Mouse (Mus musculus): ENCODE results near the gene Atp1b3. TPM values are rescaled to one million over a fixed set of nuclear protein-coding genes. Genes with fewer than 3 reads are reported as not detected.

The Atp1b3 gene
- polyA plus RNA-seq, 1 experiment = 123 TPM

GRCm38 (mm10) chr9:96348885-96349284, 15.4 kb downstream of the Atp1b3 start:
- Histone ChIP-seq H3K4me1 (ENCODE audit: control insufficient read depth, insufficient read depth, low read length) (no peaks in the 10 kb centered on the region; the same call in 1 of the 2 replicates), H3K27ac (ENCODE audit: insufficient read depth, low read length) (no peak overlapping the region), H3K4me3 (ENCODE audit: insufficient read depth, low read length) (no peak overlapping the region)
- no peak for TF ChIP-seq POLR2A (IDR thresholded peaks at IDR 0.05; ENCODE audit: extremely low read depth, insufficient read depth, low read length)

GRCm38 (mm10) chr9:96345750-96346149, 18.5 kb downstream of the Atp1b3 start:
- Histone ChIP-seq H3K4me3 (ENCODE audit: insufficient read depth, low read length) (no peak overlapping the region), H3K4me1 (ENCODE audit: control insufficient read depth, insufficient read depth, low read length) (no peaks in the 10 kb centered on the region), H3K27ac (ENCODE audit: insufficient read depth, low read length) (no peak overlapping the region)
- TF ChIP-seq CTCF (IDR thresholded peaks at IDR 0.05; ENCODE audit: extremely low read depth, insufficient read depth, low read length) (no peak), POLR2A (IDR thresholded peaks at IDR 0.05; ENCODE audit: extremely low read depth, insufficient read depth, low read length) (no peak)

GRCm38 (mm10) chr9:96331146-96331545, 33.1 kb downstream of the Atp1b3 start:
- no peak for TF ChIP-seq POLR2A (IDR thresholded peaks at IDR 0.05; ENCODE audit: extremely low read depth, insufficient read depth, low read length)
- no peak for TF ChIP-seq CTCF (IDR thresholded peaks at IDR 0.05; ENCODE audit: extremely low read depth, insufficient read depth, low read length)
- H3K4me3 ChIP-seq (ENCODE audit: insufficient read depth, low read length) = no peak overlapping the region
- H3K27ac ChIP-seq (ENCODE audit: insufficient read depth, low read length) = no peak overlapping the region
- no peaks in the 10 kb centered on the region for H3K4me1 ChIP-seq (ENCODE audit: control insufficient read depth, insufficient read depth, low read length)

GRCm38 (mm10) chr9:96328226-96328625, 36.0 kb downstream of the Atp1b3 start:
- no peaks in the 10 kb centered on the region for H3K4me1 ChIP-seq (ENCODE audit: control insufficient read depth, insufficient read depth, low read length)
- H3K4me3 ChIP-seq (ENCODE audit: insufficient read depth, low read length) = no peak overlapping the region
- TF ChIP-seq CTCF (IDR thresholded peaks at IDR 0.05; ENCODE audit: extremely low read depth, insufficient read depth, low read length) = no peak
- TF ChIP-seq POLR2A (IDR thresholded peaks at IDR 0.05; ENCODE audit: extremely low read depth, insufficient read depth, low read length) = no peak
- H3K27ac ChIP-seq (ENCODE audit: insufficient read depth, low read length) = no peak overlapping the region

- TF ChIP-seq CTCF (IDR thresholded peaks at IDR 0.05; ENCODE audit: extremely low read depth, insufficient read depth, low read length) = no peak
- TF ChIP-seq POLR2A (IDR thresholded peaks at IDR 0.05; ENCODE audit: extremely low read depth, insufficient read depth, low read length) = no peak
- H3K4me1 ChIP-seq (ENCODE audit: control insufficient read depth, insufficient read depth, low read length) = no peaks in the 10 kb centered on the region
- H3K4me3 ChIP-seq (ENCODE audit: insufficient read depth, low read length) = no peak overlapping the region
- H3K27ac ChIP-seq (ENCODE audit: insufficient read depth, low read length) = no peak overlapping the region
Measured at GRCm38 (mm10) chr9:96326496-96326923, 37.7 kb downstream of the Atp1b3 start.

- Histone ChIP-seq H3K27ac (ENCODE audit: insufficient read depth, low read length) (no peak overlapping the region), H3K4me3 (ENCODE audit: insufficient read depth, low read length) (no peak overlapping the region), H3K4me1 (ENCODE audit: control insufficient read depth, insufficient read depth, low read length) (0 out of 2 replicates have a peak, but pooled peaks cover 2% of the 10 kb centered on the region)
- no peak for TF ChIP-seq CTCF (IDR thresholded peaks at IDR 0.05; ENCODE audit: extremely low read depth, insufficient read depth, low read length)
- no peak for TF ChIP-seq POLR2A (IDR thresholded peaks at IDR 0.05; ENCODE audit: extremely low read depth, insufficient read depth, low read length)
Measured at GRCm38 (mm10) chr9:96324502-96324901, 39.7 kb downstream of the Atp1b3 start.

- Histone ChIP-seq H3K4me1 (ENCODE audit: control insufficient read depth, insufficient read depth, low read length) (0 out of 2 replicates have a peak, but pooled peaks cover 2% of the 10 kb centered on the region), H3K4me3 (ENCODE audit: insufficient read depth, low read length) (no peak overlapping the region), H3K27ac (ENCODE audit: insufficient read depth, low read length) (no peak overlapping the region)
- no peak for TF ChIP-seq POLR2A (IDR thresholded peaks at IDR 0.05; ENCODE audit: extremely low read depth, insufficient read depth, low read length)
Measured at GRCm38 (mm10) chr9:96322411-96323152, 41.7 kb downstream of the Atp1b3 start.

- 0 out of 2 replicates have a peak, but pooled peaks cover 2% of the 10 kb centered on the region for H3K4me1 ChIP-seq (ENCODE audit: control insufficient read depth, insufficient read depth, low read length)
- no peak overlapping the region for H3K27ac ChIP-seq (ENCODE audit: insufficient read depth, low read length)
- TF ChIP-seq POLR2A (IDR thresholded peaks at IDR 0.05; ENCODE audit: extremely low read depth, insufficient read depth, low read length) (no peak), CTCF (IDR thresholded peaks at IDR 0.05; ENCODE audit: extremely low read depth, insufficient read depth, low read length) (no peak)
- no peak overlapping the region for H3K4me3 ChIP-seq (ENCODE audit: insufficient read depth, low read length)
Measured at GRCm38 (mm10) chr9:96320551-96320980, 43.7 kb downstream of the Atp1b3 start.

GRCm38 (mm10) chr9:96319333-96319732, 44.9 kb downstream of the Atp1b3 start:
- TF ChIP-seq POLR2A (IDR thresholded peaks at IDR 0.05; ENCODE audit: extremely low read depth, insufficient read depth, low read length) (no peak), CTCF (IDR thresholded peaks at IDR 0.05; ENCODE audit: extremely low read depth, insufficient read depth, low read length) (no peak)
- H3K4me1 ChIP-seq (ENCODE audit: control insufficient read depth, insufficient read depth, low read length) = 0 out of 2 replicates have a peak, but pooled peaks cover 2% of the 10 kb centered on the region

GRCm38 (mm10) chr9:96312074-96312473, 52.2 kb downstream of the Atp1b3 start:
- TF ChIP-seq CTCF (IDR thresholded peaks at IDR 0.05; ENCODE audit: extremely low read depth, insufficient read depth, low read length) = no peak
- TF ChIP-seq POLR2A (IDR thresholded peaks at IDR 0.05; ENCODE audit: extremely low read depth, insufficient read depth, low read length) = no peak
- Histone ChIP-seq H3K27ac (ENCODE audit: insufficient read depth, low read length) (no peak overlapping the region), H3K4me3 (ENCODE audit: insufficient read depth, low read length) (no peak overlapping the region), H3K4me1 (ENCODE audit: control insufficient read depth, insufficient read depth, low read length) (no peaks in the 10 kb centered on the region)

More at GRCm38 (mm10) chr9:96319333-96319732, 44.9 kb downstream of the Atp1b3 start:
- Histone ChIP-seq H3K27ac (ENCODE audit: insufficient read depth, low read length) (no peak overlapping the region), H3K4me3 (ENCODE audit: insufficient read depth, low read length) (no peak overlapping the region)

All from cortical plate, adult 2 months (tissue).